Mouse (Mus musculus): ENCODE results near the gene Psme3. TPM values are rescaled to one million over a fixed set of nuclear protein-coding genes. Genes with fewer than 3 reads are reported as not detected.
A peak's percentile ranks its signal among the peaks of the same experiment; 100 is the strongest.

Psme3 gene
- polyA plus RNA-seq, 1 experiment from 2014 or later: 78.8 TPM

GRCm38 (mm10) chr11:101335685-101336084, 19.7 kb downstream of the Psme3 start:
- Histone ChIP-seq H3K4me3 (ENCODE audit: low read depth, low read length) (no peak overlapping the region), H3K9me3 (ENCODE audit: low read length) (no peaks in the 10 kb centered on the region), H3K4me2 (ENCODE audit: low read depth, low read length) (no peak overlapping the region), H3K27ac (ENCODE audit: low read depth) (no peak overlapping the region), H3K9ac (replicated peaks) (no peak overlapping the region), H3K27me3 (ENCODE audit: insufficient read depth, low read length) (no peaks in the 10 kb centered on the region), H3K36me3 (replicated peaks; ENCODE audit: insufficient read depth, low read length) (no peaks in the 10 kb centered on the region), H3K4me1 (ENCODE audit: insufficient read depth) (peaks cover 10% of the 10 kb centered on the region; the same call in 1 of the 2 replicates)
- DNase-seq (no peak), ATAC-seq (no peak)
- 86% methylated on average over 9 of the region's 9 CpGs for WGBS (ENCODE audit: insufficient replicate concordance)
- TF ChIP-seq CTCF (IDR thresholded peaks at IDR 0.05; ENCODE audit: low read depth) (peak; percentile 38), EP300 (IDR thresholded peaks at IDR 0.05; ENCODE audit: low read depth) (no peak)

- Histone ChIP-seq H3K9me3 (ENCODE audit: low read length) (no peaks in the 10 kb centered on the region), H3K9ac (replicated peaks) (no peak overlapping the region), H3K36me3 (replicated peaks; ENCODE audit: insufficient read depth, low read length) (no peaks in the 10 kb centered on the region), H3K4me1 (ENCODE audit: insufficient read depth) (peaks cover 10% of the 10 kb centered on the region; the same call in 1 of the 2 replicates), H3K27me3 (ENCODE audit: insufficient read depth, low read length) (no peaks in the 10 kb centered on the region), H3K27ac (ENCODE audit: low read depth) (no peak overlapping the region), H3K4me2 (ENCODE audit: low read depth, low read length) (peak overlapping the region; percentile 58), H3K4me3 (ENCODE audit: low read depth, low read length) (no peak overlapping the region)
- DNase-seq (no peak), ATAC-seq (peak; percentile 72)
- WGBS (ENCODE audit: insufficient replicate concordance): 6% methylated on average over 9 of the region's 9 CpGs
- TF ChIP-seq CTCF (IDR thresholded peaks at IDR 0.05; ENCODE audit: low read depth) (no peak), EP300 (IDR thresholded peaks at IDR 0.05; ENCODE audit: low read depth) (no peak)
Measured at GRCm38 (mm10) chr11:101338123-101338760, 22.2 kb downstream of the Psme3 start.

GRCm38 (mm10) chr11:101347083-101347775, 31.2 kb downstream of the Psme3 start:
- ATAC-seq (no peak), DNase-seq (no peak)
- 73% methylated on average over 10 of the region's 10 CpGs for WGBS (ENCODE audit: insufficient replicate concordance)
- TF ChIP-seq CTCF (IDR thresholded peaks at IDR 0.05; ENCODE audit: low read depth) (peak; percentile 26; the same call in 1 of the 2 replicates), EP300 (IDR thresholded peaks at IDR 0.05; ENCODE audit: low read depth) (no peak)
- no peak overlapping the region for H3K4me2 ChIP-seq (ENCODE audit: low read depth, low read length)
- H3K9ac ChIP-seq (replicated peaks): no peak overlapping the region
- 0 out of 2 replicates have a peak, but pooled peaks cover 3% of the 10 kb centered on the region for H3K4me1 ChIP-seq (ENCODE audit: insufficient read depth)
- no peaks in the 10 kb centered on the region for H3K27me3 ChIP-seq (ENCODE audit: insufficient read depth, low read length)
- no peaks in the 10 kb centered on the region for H3K9me3 ChIP-seq (ENCODE audit: low read length)
- no peak overlapping the region for H3K4me3 ChIP-seq (ENCODE audit: low read depth, low read length)
- no peak overlapping the region for H3K27ac ChIP-seq (ENCODE audit: low read depth)
- no peaks in the 10 kb centered on the region for H3K36me3 ChIP-seq (replicated peaks; ENCODE audit: insufficient read depth, low read length)

- no peaks in the 10 kb centered on the region for H3K27me3 ChIP-seq (ENCODE audit: insufficient read depth, low read length)
- 0 out of 2 replicates have a peak, but pooled peaks cover 3% of the 10 kb centered on the region for H3K4me1 ChIP-seq (ENCODE audit: insufficient read depth)
- WGBS (ENCODE audit: insufficient replicate concordance): 78% methylated on average over 7 of the region's 7 CpGs
- H3K9ac ChIP-seq (replicated peaks): no peak overlapping the region
- no peaks in the 10 kb centered on the region for H3K9me3 ChIP-seq (ENCODE audit: low read length)
- no peak overlapping the region for H3K4me2 ChIP-seq (ENCODE audit: low read depth, low read length)
- TF ChIP-seq CTCF (IDR thresholded peaks at IDR 0.05; ENCODE audit: low read depth) (no peak), EP300 (IDR thresholded peaks at IDR 0.05; ENCODE audit: low read depth) (no peak)
- ATAC-seq (no peak), DNase-seq (no peak)
- H3K36me3 ChIP-seq (replicated peaks; ENCODE audit: insufficient read depth, low read length): no peaks in the 10 kb centered on the region
- H3K27ac ChIP-seq (ENCODE audit: low read depth): no peak overlapping the region
- no peak overlapping the region for H3K4me3 ChIP-seq (ENCODE audit: low read depth, low read length)
Measured at GRCm38 (mm10) chr11:101348774-101349173, 32.8 kb downstream of the Psme3 start.

- no peak overlapping the region for H3K27ac ChIP-seq (ENCODE audit: low read depth)
- no peaks in the 10 kb centered on the region for H3K36me3 ChIP-seq (replicated peaks; ENCODE audit: insufficient read depth, low read length)
- H3K4me2 ChIP-seq (ENCODE audit: low read depth, low read length): no peak overlapping the region
- no peaks in the 10 kb centered on the region for H3K9me3 ChIP-seq (ENCODE audit: low read length)
- DNase-seq: no peak
- no peak for ATAC-seq
- H3K9ac ChIP-seq (replicated peaks): no peak overlapping the region
- peaks cover 4% of the 10 kb centered on the region; the same call in 1 of the 2 replicates for H3K4me1 ChIP-seq (ENCODE audit: insufficient read depth)
- H3K27me3 ChIP-seq (ENCODE audit: insufficient read depth, low read length): no peaks in the 10 kb centered on the region
- WGBS (ENCODE audit: insufficient replicate concordance): 70% methylated on average over 3 of the region's 3 CpGs
- TF ChIP-seq EP300 (IDR thresholded peaks at IDR 0.05; ENCODE audit: low read depth) (no peak), CTCF (IDR thresholded peaks at IDR 0.05; ENCODE audit: low read depth) (no peak)
- no peak overlapping the region for H3K4me3 ChIP-seq (ENCODE audit: low read depth, low read length)
Measured at GRCm38 (mm10) chr11:101349216-101349615, 33.2 kb downstream of the Psme3 start.

GRCm38 (mm10) chr11:101351100-101351720, 35.2 kb downstream of the Psme3 start:
- WGBS (ENCODE audit: insufficient replicate concordance): 61% methylated on average over 11 of the region's 11 CpGs
- H3K27me3 ChIP-seq (ENCODE audit: insufficient read depth, low read length): no peaks in the 10 kb centered on the region
- no peaks in the 10 kb centered on the region for H3K9me3 ChIP-seq (ENCODE audit: low read length)
- no peak overlapping the region for H3K4me3 ChIP-seq (ENCODE audit: low read depth, low read length)
- no peak for DNase-seq
- H3K27ac ChIP-seq (ENCODE audit: low read depth): no peak overlapping the region
- H3K4me2 ChIP-seq (ENCODE audit: low read depth, low read length): no peak overlapping the region
- peaks cover 11% of the 10 kb centered on the region; the same call in 1 of the 2 replicates for H3K4me1 ChIP-seq (ENCODE audit: insufficient read depth)
- H3K9ac ChIP-seq (replicated peaks): no peak overlapping the region
- no peaks in the 10 kb centered on the region for H3K36me3 ChIP-seq (replicated peaks; ENCODE audit: insufficient read depth, low read length)
- TF ChIP-seq EP300 (IDR thresholded peaks at IDR 0.05; ENCODE audit: low read depth) (no peak), CTCF (IDR thresholded peaks at IDR 0.05; ENCODE audit: low read depth) (no peak)
- no peak for ATAC-seq

Measured in liver, postnatal 0 days (tissue).